Mouse (Mus musculus): ENCODE results near the gene Mapkap1. TPM values are rescaled to one million over a fixed set of nuclear protein-coding genes. Genes with fewer than 3 reads are reported as not detected.
A peak's percentile ranks its signal among the peaks of the same experiment; 100 is the strongest.

Mapkap1 gene
- polyA plus RNA-seq, 2 experiments = 14.9 to 25.5 TPM

DNA sequence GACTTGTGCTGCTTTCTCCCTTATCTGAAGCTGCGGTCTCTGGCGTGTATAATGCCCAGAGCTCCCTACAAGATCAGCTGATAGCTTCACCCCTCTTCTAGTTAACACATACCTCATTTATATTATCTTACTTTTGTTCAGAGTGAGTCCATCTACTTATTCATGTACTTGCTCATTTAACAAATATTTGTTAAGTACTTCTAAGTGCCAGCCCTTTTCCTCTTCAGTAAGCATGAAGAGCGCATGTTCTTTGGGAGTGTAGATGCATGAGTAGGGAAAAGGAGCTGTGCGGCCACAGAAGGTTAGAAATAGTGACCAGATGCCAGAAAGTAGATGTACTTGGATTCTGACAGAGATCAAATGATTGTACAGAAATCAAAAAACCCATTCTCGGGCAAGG is 108.7 kb downstream of the Mapkap1 start:
- ATAC-seq (ENCODE audit: insufficient read depth) (no peak), DNase-seq (ENCODE audit: low read depth in 3 of 3, low spot score in 3 of 3) (no peak)
- Histone ChIP-seq H3K9me3 (ENCODE audit: control insufficient read depth, low read length) (no peaks in the 10 kb centered on the region), H3K4me1 (replicated peaks; ENCODE audit: control insufficient read depth in 2 of 2, insufficient read depth in 2 of 2, low read length in 1 of 2) (no peaks in the 10 kb centered on the region), H3K27ac (no peak overlapping the region), H3K9ac (replicated peaks) (no peak overlapping the region), H3K36me3 (replicated peaks; ENCODE audit: control insufficient read depth, insufficient read depth, low read depth) (no peaks in the 10 kb centered on the region), H3K4me2 (ENCODE audit: low read depth) (no peak overlapping the region), H3K27me3 (ENCODE audit: control insufficient read depth, insufficient read depth, low read length) (no peaks in the 10 kb centered on the region), H3K4me3 (ENCODE audit: insufficient read depth in 1 of 2, low read depth in 2 of 2, low read length in 2 of 2) (no peak overlapping the region)
- TF ChIP-seq CTCF (IDR thresholded peaks at IDR 0.05; ENCODE audit: low read depth) (no peak), EP300 (IDR thresholded peaks at IDR 0.05; ENCODE audit: low read depth) (no peak)
- 67% methylated on average over 5 of the region's 5 CpGs for WGBS (ENCODE audit: insufficient replicate concordance)

GRCm38 (mm10) chr2:34518083-34518482 is 111.5 kb downstream of the Mapkap1 start:
- ATAC-seq (ENCODE audit: insufficient read depth) = no peak

GRCm38 (mm10) chr2:34518526-34518925 is 112.0 kb downstream of the Mapkap1 start:
- Histone ChIP-seq H3K9me3 (ENCODE audit: control insufficient read depth, low read length) (no peaks in the 10 kb centered on the region), H3K9ac (replicated peaks) (no peak overlapping the region), H3K4me2 (ENCODE audit: low read depth) (no peak overlapping the region), H3K27me3 (ENCODE audit: control insufficient read depth, insufficient read depth, low read length) (no peaks in the 10 kb centered on the region), H3K27ac (no peak overlapping the region), H3K4me1 (replicated peaks; ENCODE audit: control insufficient read depth in 2 of 2, insufficient read depth in 2 of 2, low read length in 1 of 2) (no peaks in the 10 kb centered on the region), H3K4me3 (ENCODE audit: insufficient read depth in 1 of 2, low read depth in 2 of 2, low read length in 2 of 2) (no peak overlapping the region), H3K36me3 (replicated peaks; ENCODE audit: control insufficient read depth, insufficient read depth, low read depth) (no peaks in the 10 kb centered on the region)
- 75% methylated on average over 5 of the region's 5 CpGs for WGBS (ENCODE audit: insufficient replicate concordance)
- no peak for DNase-seq (ENCODE audit: low read depth in 3 of 3, low spot score in 3 of 3)
- no peak for TF ChIP-seq CTCF (IDR thresholded peaks at IDR 0.05; ENCODE audit: low read depth)
- no peak for TF ChIP-seq EP300 (IDR thresholded peaks at IDR 0.05; ENCODE audit: low read depth)
- no peak for ATAC-seq (ENCODE audit: insufficient read depth)

More at GRCm38 (mm10) chr2:34518083-34518482, 111.5 kb downstream of the Mapkap1 start:
- Histone ChIP-seq H3K4me2 (ENCODE audit: low read depth) (no peak overlapping the region), H3K9me3 (ENCODE audit: control insufficient read depth, low read length) (no peaks in the 10 kb centered on the region), H3K4me1 (replicated peaks; ENCODE audit: control insufficient read depth in 2 of 2, insufficient read depth in 2 of 2, low read length in 1 of 2) (no peaks in the 10 kb centered on the region), H3K36me3 (replicated peaks; ENCODE audit: control insufficient read depth, insufficient read depth, low read depth) (no peaks in the 10 kb centered on the region), H3K27me3 (ENCODE audit: control insufficient read depth, insufficient read depth, low read length) (no peaks in the 10 kb centered on the region), H3K27ac (no peak overlapping the region), H3K4me3 (ENCODE audit: insufficient read depth in 1 of 2, low read depth in 2 of 2, low read length in 2 of 2) (no peak overlapping the region), H3K9ac (replicated peaks) (no peak overlapping the region)
- no peak for DNase-seq (ENCODE audit: low read depth in 3 of 3, low spot score in 3 of 3)
- no peak for TF ChIP-seq EP300 (IDR thresholded peaks at IDR 0.05; ENCODE audit: low read depth)
- TF ChIP-seq CTCF (IDR thresholded peaks at IDR 0.05; ENCODE audit: low read depth) = no peak
- 51% methylated on average over 2 of the region's 2 CpGs for WGBS (ENCODE audit: insufficient replicate concordance)

- Histone ChIP-seq H3K4me1 (replicated peaks; ENCODE audit: control insufficient read depth in 2 of 2, insufficient read depth in 2 of 2, low read length in 1 of 2) (no peaks in the 10 kb centered on the region), H3K27me3 (ENCODE audit: control insufficient read depth, insufficient read depth, low read length) (no peaks in the 10 kb centered on the region), H3K9me3 (ENCODE audit: control insufficient read depth, low read length) (no peaks in the 10 kb centered on the region), H3K27ac (no peak overlapping the region), H3K36me3 (replicated peaks; ENCODE audit: control insufficient read depth, insufficient read depth, low read depth) (no peaks in the 10 kb centered on the region), H3K4me3 (ENCODE audit: insufficient read depth in 1 of 2, low read depth in 2 of 2, low read length in 2 of 2) (no peak overlapping the region), H3K9ac (replicated peaks) (no peak overlapping the region), H3K4me2 (ENCODE audit: low read depth) (no peak overlapping the region)
- TF ChIP-seq EP300 (IDR thresholded peaks at IDR 0.05; ENCODE audit: low read depth) (no peak), CTCF (IDR thresholded peaks at IDR 0.05; ENCODE audit: low read depth) (peak; percentile 64)
- WGBS (ENCODE audit: insufficient replicate concordance) = 61% methylated on average over 6 of the region's 6 CpGs
- DNase-seq (ENCODE audit: low read depth in 3 of 3, low spot score in 3 of 3) (peak in 2 of 3 experiments; percentile 2 to 9), ATAC-seq (ENCODE audit: insufficient read depth) (no peak)
Observed at GRCm38 (mm10) chr2:34519525-34519924, 113.0 kb downstream of the Mapkap1 start.

DNA sequence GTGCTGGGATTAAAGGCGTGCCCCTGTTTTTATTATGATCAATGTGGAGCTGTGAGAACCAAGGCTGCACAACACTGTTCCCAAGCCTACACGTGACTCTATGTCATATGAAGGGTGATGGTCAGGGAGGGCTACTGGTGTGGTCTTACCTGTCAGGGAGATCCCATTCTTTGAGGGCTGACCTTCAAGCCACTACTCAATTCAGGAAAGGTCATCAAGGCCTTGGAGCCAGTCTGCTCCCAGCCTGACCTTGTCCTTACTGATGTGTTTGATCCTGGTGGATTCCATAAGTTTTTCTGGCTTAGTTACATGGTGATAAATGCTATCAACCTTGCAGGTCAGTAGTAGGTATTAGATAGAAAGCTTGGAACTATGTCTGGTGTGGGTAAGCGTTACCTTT is 114.8 kb downstream of the Mapkap1 start:
- Histone ChIP-seq H3K36me3 (replicated peaks; ENCODE audit: control insufficient read depth, insufficient read depth, low read depth) (no peaks in the 10 kb centered on the region), H3K9me3 (ENCODE audit: control insufficient read depth, low read length) (no peaks in the 10 kb centered on the region), H3K27ac (no peak overlapping the region), H3K4me3 (ENCODE audit: insufficient read depth in 1 of 2, low read depth in 2 of 2, low read length in 2 of 2) (no peak overlapping the region), H3K27me3 (ENCODE audit: control insufficient read depth, insufficient read depth, low read length) (no peaks in the 10 kb centered on the region), H3K4me1 (replicated peaks; ENCODE audit: control insufficient read depth in 2 of 2, insufficient read depth in 2 of 2, low read length in 1 of 2) (no peaks in the 10 kb centered on the region), H3K9ac (replicated peaks) (no peak overlapping the region), H3K4me2 (ENCODE audit: low read depth) (no peak overlapping the region)
- no peak for TF ChIP-seq EP300 (IDR thresholded peaks at IDR 0.05; ENCODE audit: low read depth)
- no peak for TF ChIP-seq CTCF (IDR thresholded peaks at IDR 0.05; ENCODE audit: low read depth)
- DNase-seq (ENCODE audit: low read depth in 3 of 3, low spot score in 3 of 3) (no peak), ATAC-seq (ENCODE audit: insufficient read depth) (no peak)
- WGBS (ENCODE audit: insufficient replicate concordance) = 63% methylated on average over 3 of the region's 3 CpGs

Data from liver, embryonic 14.5 days (tissue).